19 mouse cellular contexts compared by ENCODE assay signal in the genomic region with DNA sequence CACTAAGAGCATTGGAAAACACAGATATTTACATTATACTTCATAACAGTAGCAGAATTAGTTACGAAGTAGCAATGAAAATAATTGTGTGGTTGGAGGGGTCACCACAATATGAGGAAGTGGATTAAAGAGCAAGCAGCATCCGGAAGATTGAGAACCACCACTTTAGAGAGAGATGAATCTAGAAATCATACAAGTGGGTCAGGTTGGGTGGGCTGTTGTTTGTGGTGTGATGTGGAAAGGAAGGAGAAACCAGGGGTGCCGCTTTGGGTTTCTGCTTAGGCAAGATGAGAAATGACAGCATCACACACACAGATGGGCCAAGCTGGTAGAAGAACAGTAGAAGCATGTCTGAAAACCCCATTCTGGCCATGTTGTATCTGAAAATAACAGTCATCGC.
"Had no signal": no experiment of that assay in that cellular context is flagged by ENCODE, and none has a peak within 500 bp of the region (broad histone marks: within the 10 kb centered on the region; RNA-seq: fewer than 3 reads in every experiment).

No protein-coding gene starts in this region.

- H3K27me3 ChIP-seq: liver, embryonic 13.5 days; liver, embryonic 15.5 days; lung, embryonic 15.5 days; megakaryocyte, embryonic 14.5 days; midbrain, embryonic 12.5 days; neural tube, embryonic 12.5 days had no signal

- H3K9ac ChIP-seq: liver, embryonic 13.5 days; liver, embryonic 15.5 days; liver, postnatal 0 days; lung, embryonic 15.5 days; midbrain, embryonic 12.5 days; neural tube, embryonic 12.5 days had no signal

- H3K4me1 ChIP-seq: liver, embryonic 13.5 days; liver, embryonic 15.5 days; lung, embryonic 15.5 days; megakaryocyte, embryonic 14.5 days; midbrain, embryonic 10.5 days; midbrain, embryonic 12.5 days; neural tube, embryonic 12.5 days had no signal

- H3K9me3 ChIP-seq: liver, embryonic 13.5 days; liver, embryonic 15.5 days; lung, embryonic 15.5 days; megakaryocyte, embryonic 14.5 days; midbrain, embryonic 10.5 days; midbrain, embryonic 12.5 days; neural tube, embryonic 12.5 days had no signal

- DNase-seq: liver, embryonic 13.5 days; liver, postnatal 0 days; lung, adult 2 months; lung, postnatal 14 days; lung, postnatal 36 days; midbrain, embryonic 14.5 days; right cerebral cortex, postnatal 14 days; thymus, adult 18-20 months; thymus, postnatal 14 days; thymus, postnatal 36 days had no signal

- ATAC-seq: liver, postnatal 0 days; lung, postnatal 0 days; midbrain, embryonic 16.5 days had no signal

- H3K4me2 ChIP-seq: liver, embryonic 13.5 days; liver, embryonic 15.5 days; lung, embryonic 15.5 days; midbrain, embryonic 12.5 days; neural tube, embryonic 12.5 days had no signal

- H3K27ac ChIP-seq: liver, embryonic 13.5 days; liver, embryonic 15.5 days; lung, embryonic 15.5 days; macrophage; midbrain, embryonic 10.5 days; midbrain, embryonic 12.5 days; neural tube, embryonic 12.5 days had no signal

- H3K4me3 ChIP-seq: liver, embryonic 13.5 days; liver, embryonic 15.5 days; lung, embryonic 15.5 days; megakaryocyte, embryonic 14.5 days; midbrain, embryonic 10.5 days; midbrain, embryonic 12.5 days; neural tube, embryonic 12.5 days had no signal

- H3K36me3 ChIP-seq: liver, embryonic 13.5 days; liver, embryonic 15.5 days; lung, embryonic 15.5 days; midbrain, embryonic 10.5 days; midbrain, embryonic 12.5 days; neural tube, embryonic 12.5 days had no signal
